Mouse (Mus musculus) layer of hippocampus, adult 9-11 months (tissue): ENCODE data around the gene Gen1.

Experiments
- DNase-seq: peaks from one replicate; pipeline ENCODE4 v3.0.0; 2022

Gene Gen1

GRCm38 (mm10) chr12:11222566-11222965, 43.0 kb downstream of the Gen1 start:
- no peak for DNase-seq

- no peak for DNase-seq
These were observed 43.9 kb downstream of the Gen1 start for GRCm38 (mm10) chr12:11221524-11222330.

GRCm38 (mm10) chr12:11217726-11218250, 47.8 kb downstream of the Gen1 start:
- no peak for DNase-seq

GRCm38 (mm10) chr12:11216454-11216853, 49.1 kb downstream of the Gen1 start:
- no peak for DNase-seq

- DNase-seq = no peak
These were observed 50.0 kb downstream of the Gen1 start for GRCm38 (mm10) chr12:11215555-11215954.

- DNase-seq = no peak
These were observed 50.8 kb downstream of the Gen1 start for GRCm38 (mm10) chr12:11214776-11215175.

- DNase-seq = no peak
These were observed 52.7 kb downstream of the Gen1 start for GRCm38 (mm10) chr12:11212881-11213280.

- DNase-seq = no peak
These were observed 55.2 kb downstream of the Gen1 start for GRCm38 (mm10) chr12:11210361-11210760.

GRCm38 (mm10) chr12:11209636-11210035, 56.0 kb downstream of the Gen1 start:
- DNase-seq = no peak

- DNase-seq = no peak
These were observed 56.7 kb downstream of the Gen1 start, which contains the start of gene Msgn1 for GRCm38 (mm10) chr12:11208872-11209271. Gene Msgn1, minus strand, starts transcription at chr12:11208972.

- DNase-seq = no peak
These were observed 59.3 kb downstream of the Gen1 start for GRCm38 (mm10) chr12:11206321-11206720.

- no peak for DNase-seq
These were observed 61.6 kb downstream of the Gen1 start for GRCm38 (mm10) chr12:11203694-11204665.

GRCm38 (mm10) chr12:11202476-11202875, 63.1 kb downstream of the Gen1 start:
- DNase-seq = no peak

- no peak for DNase-seq
These were observed 64.9 kb downstream of the Gen1 start for GRCm38 (mm10) chr12:11200711-11201110.

GRCm38 (mm10) chr12:11198551-11198950, 67.0 kb downstream of the Gen1 start:
- no peak for DNase-seq

GRCm38 (mm10) chr12:11198026-11198425, 67.6 kb downstream of the Gen1 start:
- no peak for DNase-seq

GRCm38 (mm10) chr12:11196830-11197229, 68.8 kb downstream of the Gen1 start:
- DNase-seq = no peak

GRCm38 (mm10) chr12:11196142-11196597, 69.4 kb downstream of the Gen1 start:
- DNase-seq = no peak

GRCm38 (mm10) chr12:11195031-11195430, 70.6 kb downstream of the Gen1 start:
- no peak for DNase-seq
